Mouse (Mus musculus) c-Kit-positive CD71-positive TER-119-negative erythroid progenitor cells, embryonic 14.5 days (primary cell): ENCODE results near the gene Smarcc2.

Experiments
- DNase-seq: peaks from one replicate; pipeline ENCODE4 v3.0.0-alpha.2; 2013; ENCODE audit warnings: low read depth

Gene Smarcc2

GRCm38 (mm10) chr10:128516677-128517076 lies 57.6 kb downstream of the Smarcc2 start:
- DNase-seq, result no peak

GRCm38 (mm10) chr10:128518833-128519232 lies 59.8 kb downstream of the Smarcc2 start:
- DNase-seq, result no peak

GRCm38 (mm10) chr10:128520591-128520990 lies 61.5 kb downstream of the Smarcc2 start:
- DNase-seq, result no peak

GRCm38 (mm10) chr10:128522351-128522750 lies 63.3 kb downstream of the Smarcc2 start:
- DNase-seq, result no peak

GRCm38 (mm10) chr10:128524111-128524731 lies 65.2 kb downstream of the Smarcc2 start:
- no peak for DNase-seq

GRCm38 (mm10) chr10:128524732-128525662 lies 65.9 kb downstream of the Smarcc2 start:
- DNase-seq, result no peak

- DNase-seq, result peak; percentile 99
Measured at GRCm38 (mm10) chr10:128525671-128526308, 66.7 kb downstream of the Smarcc2 start, which contains the start of gene Esyt1. Gene Esyt1, minus strand, starts transcription at chr10:128525871.

- no peak for DNase-seq
Measured at GRCm38 (mm10) chr10:128526366-128527356, 67.6 kb downstream of the Smarcc2 start.

- no peak for DNase-seq
Measured at GRCm38 (mm10) chr10:128535206-128535605, 76.2 kb downstream of the Smarcc2 start.

GRCm38 (mm10) chr10:128535624-128536265 lies 76.7 kb downstream of the Smarcc2 start:
- DNase-seq, result no peak

- DNase-seq, result peak; percentile 97
Measured at GRCm38 (mm10) chr10:128536266-128536940, 77.4 kb downstream of the Smarcc2 start.

GRCm38 (mm10) chr10:128538340-128538870 lies 79.4 kb downstream of the Smarcc2 start:
- DNase-seq, result no peak
